Mouse (Mus musculus) kidney, adult 9 months (tissue): ENCODE measurements around the gene Rcan2.
A peak's percentile ranks its signal among the peaks of the same experiment; 100 is the strongest.

Experiments used
- DNase-seq: peaks from one replicate; pipeline ENCODE4 v3.0.0; 2022

Gene Rcan2

DNA sequence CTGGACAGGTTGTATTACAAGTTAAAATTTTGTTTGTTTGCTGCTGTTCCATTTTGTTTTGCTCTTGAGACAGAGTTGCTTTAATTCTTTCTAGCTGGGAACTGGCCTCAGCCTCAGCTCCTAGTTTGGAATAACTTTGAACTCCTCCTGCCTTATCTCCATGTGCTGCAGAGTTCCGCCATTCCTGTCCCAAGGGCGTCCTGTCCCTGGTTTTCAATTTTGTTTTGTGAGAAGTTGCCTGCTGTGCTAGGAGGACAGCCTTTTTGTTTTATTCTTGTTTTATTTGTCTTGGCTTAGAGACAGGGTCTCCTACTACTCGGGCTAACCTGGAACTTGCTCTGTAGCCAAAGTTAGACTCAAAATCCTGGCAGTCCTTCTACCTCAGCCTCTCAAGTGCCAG lies 26.1 kb downstream of the Rcan2 start:
- no peak for DNase-seq

DNA sequence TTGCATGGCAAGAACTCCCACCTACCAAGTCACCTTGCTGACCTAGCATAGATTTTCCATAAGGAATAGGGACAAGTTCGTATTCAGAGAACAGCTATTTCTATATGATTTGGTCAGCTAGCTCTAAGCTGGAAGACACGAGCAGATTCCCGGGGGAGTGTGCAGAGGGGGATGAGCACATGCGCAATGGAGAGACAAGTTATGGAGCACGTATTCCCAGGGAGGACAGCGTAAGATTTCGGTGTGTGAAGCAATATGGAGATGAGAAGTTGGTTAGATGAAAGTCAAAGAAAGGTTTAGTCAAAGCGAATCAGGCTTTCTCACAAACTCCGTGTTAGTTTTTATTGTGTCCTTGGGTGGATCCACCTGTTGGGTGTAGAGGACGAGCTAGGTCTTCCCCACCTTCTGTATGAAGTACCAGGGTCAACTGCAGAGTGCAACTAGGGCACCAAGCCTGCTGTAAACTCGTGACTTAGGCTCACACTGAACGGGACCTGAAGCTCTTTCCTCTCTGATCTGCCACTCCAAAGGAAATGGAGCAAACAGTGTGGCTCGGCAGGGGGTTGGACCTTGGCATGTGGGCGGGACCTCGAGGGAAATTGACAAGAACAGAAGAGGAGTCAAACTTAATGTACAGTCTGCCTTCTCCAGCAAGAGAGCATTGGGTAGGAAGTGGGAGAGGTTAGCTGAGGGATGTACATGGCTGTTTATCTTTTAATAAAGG lies 31.4 kb downstream of the Rcan2 start:
- DNase-seq, result peak; percentile 14

DNA sequence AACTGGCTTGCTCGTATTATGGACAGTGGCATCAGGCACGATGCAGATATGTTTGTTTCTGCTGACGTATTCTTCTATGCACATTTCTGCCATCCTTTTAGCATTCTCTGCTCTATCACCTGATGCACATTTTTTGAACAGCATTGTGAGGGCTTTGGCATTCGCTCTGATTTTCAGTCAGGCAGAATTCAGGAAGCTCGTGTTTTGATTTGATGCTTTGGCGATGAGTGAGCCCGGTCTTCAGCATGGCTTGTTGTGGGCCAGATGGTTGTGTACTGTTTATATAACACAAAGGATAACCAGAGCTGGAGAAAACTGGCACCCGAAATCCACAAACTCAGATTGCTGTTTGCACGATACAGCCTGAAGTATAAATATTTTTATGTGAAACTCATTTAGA lies 39.1 kb downstream of the Rcan2 start:
- no peak for DNase-seq

DNA sequence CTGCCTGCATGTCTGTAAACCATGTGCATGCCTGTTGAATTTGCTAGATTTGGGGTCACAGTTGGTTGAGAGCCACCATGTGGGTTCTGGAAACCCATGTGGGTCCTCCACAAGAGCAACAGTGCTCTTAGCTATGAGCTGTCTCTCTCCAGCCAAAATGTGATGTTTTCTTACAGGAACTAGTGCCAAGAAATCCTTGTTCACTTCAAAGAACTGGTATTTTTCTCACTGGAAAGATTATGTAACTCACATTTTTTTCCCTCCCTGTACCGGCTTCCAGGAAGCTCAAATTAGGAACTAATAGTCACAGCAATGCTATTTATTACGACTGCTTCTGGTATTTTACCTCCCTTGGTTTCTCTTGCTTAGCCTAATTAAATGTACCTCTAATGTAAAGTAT lies 45.6 kb downstream of the Rcan2 start:
- DNase-seq, result peak; percentile 23

DNA sequence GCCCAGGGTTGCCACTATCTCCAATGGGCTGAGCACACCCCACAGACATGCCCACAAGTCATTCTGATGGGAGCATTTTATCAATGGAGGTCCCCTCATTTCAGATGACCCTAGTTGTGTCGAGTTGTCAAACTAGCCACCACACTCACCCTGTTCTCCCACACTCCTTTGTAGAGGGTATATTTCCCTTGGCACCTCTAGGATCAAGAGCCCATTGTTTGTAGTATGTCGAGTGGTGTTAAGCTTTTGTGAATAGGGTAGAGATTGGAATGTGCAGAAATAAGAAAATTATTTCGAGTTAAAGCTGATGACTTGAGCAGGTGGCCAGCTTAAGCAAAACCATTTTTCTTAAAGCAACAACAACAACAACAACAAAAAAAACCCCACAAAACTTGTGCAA lies 47.8 kb downstream of the Rcan2 start:
- no peak for DNase-seq

DNA sequence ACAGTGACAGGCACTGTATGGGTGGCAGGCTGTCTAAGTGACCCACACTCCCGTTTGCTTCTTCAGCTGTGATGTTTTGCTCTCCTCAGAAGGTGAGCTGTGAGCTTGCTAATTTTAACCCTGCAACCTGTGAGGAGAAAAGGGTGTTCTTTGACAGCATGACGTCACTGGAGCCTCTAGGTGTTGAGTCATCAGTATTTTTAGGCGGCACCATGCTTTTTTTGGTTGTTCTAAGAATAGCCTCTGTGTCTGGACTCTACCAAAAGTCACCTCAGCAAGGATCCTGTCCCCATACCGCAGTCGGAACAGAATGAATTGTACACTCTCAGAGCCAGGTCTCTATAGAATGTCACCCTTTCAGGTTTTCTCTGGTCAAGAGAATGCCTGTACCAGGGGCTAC lies 54.0 kb downstream of the Rcan2 start:
- no peak for DNase-seq

DNA sequence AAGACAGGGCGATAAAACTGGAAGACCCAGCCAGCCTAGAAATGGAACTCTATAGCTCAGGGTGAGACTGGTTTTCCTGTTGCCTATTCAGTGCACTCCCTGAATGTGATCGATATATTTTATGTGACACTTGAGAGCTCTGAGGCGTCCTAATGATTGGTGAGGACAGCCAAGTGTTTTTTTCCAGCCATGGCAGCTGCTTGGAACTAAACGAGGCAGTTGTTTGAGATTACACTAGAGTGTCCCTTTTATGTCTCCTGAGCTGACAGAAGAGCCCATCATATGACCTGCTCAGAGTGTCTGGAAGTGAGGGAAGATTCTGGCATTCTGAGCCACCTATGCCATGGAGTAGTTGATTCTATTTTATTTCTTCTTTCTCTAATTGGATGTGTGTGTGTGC lies 54.9 kb downstream of the Rcan2 start:
- no peak for DNase-seq

DNA sequence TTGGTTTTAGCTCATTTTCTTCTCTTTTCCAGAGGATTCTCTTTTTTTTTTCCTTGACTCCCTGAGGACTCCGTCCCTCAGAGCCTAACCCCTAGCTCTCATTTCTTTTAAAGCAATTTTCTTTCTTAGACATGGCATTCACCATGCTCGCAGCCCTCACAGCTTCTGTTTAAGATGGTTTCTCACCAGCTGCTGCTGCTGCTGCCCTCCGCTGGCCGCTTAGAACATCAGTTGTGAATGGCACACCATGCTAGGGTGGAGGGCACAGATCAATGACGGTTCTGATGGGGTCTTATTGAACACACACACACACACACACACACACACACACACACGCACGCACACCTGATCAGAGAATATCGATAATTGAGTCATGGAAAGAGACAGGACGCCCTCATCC lies 67.7 kb downstream of the Rcan2 start:
- DNase-seq, result no peak

DNA sequence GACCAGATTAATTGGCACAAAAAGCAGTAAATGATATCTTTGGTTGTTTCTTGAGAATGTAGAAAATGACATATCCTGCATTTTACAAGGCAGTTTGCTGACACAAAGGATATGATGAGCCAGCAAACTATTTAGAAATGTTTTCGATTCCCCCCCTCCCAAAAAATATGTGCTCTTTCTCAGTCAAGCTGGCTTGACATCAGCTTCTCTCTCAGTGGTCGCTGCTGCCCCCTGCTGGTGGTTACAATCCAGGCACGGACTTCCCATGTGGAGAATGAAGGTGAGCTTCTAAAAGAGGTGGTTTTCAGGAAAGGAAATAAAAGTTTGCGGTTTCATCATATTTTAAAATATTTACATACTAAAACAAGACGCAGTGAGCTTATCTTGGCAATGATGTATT lies 68.5 kb downstream of the Rcan2 start:
- peak; percentile 66 for DNase-seq

DNA sequence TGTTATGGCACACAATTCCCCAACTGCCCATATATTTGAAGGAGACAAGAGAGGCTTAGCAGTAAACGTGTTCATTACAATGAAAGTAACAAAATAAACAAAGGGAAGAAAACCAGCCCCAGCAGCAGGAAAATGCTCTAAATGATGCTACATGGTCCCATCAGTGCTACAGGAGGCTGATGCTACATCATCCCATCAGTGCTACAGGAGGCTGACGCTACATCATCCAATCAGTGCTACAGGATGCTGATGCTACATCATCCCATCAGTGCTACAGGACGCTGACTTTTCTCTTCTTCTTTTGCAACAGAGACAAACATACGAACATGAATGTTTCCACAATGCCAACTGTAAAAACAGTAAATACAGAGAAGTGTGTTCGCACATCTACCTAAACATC lies 73.3 kb downstream of the Rcan2 start:
- DNase-seq, result no peak

DNA sequence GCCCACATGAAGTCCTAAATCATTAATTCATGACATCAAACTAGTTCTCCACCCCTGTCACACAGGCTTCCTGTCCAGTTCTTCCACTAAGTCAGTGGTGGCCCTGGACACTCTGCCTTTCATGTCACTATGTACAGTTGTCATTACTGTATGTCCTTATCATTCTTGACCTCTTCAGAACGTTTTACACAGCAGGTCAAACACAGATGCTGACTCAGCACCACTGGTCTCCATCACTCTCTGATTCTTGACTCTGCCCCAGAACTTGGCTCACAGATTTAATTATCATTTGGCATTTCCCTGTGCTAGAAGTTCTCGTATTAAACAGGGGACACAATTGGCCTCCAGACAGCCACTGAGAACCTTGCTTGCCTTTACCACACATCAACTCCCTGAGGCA lies 76.3 kb downstream of the Rcan2 start:
- DNase-seq, result no peak

DNA sequence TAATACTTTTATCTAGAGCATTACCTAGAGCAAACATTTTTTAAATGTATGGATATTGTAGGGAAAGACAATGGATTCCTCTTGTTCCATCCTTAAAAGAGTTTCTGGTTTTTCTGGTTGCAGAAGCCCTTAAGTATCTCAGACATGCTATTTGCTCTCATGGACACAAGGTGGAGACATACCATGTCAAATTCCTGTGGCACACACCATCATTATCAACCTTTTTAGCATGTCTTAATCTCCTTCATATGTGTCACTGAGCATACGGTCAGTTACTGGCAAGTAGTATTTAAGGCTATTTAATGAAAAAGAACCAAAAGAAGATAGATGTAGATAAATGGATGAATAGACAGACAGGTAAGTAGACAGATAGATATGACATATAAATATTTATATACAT lies 81.9 kb downstream of the Rcan2 start:
- DNase-seq, result peak; percentile 30

DNA sequence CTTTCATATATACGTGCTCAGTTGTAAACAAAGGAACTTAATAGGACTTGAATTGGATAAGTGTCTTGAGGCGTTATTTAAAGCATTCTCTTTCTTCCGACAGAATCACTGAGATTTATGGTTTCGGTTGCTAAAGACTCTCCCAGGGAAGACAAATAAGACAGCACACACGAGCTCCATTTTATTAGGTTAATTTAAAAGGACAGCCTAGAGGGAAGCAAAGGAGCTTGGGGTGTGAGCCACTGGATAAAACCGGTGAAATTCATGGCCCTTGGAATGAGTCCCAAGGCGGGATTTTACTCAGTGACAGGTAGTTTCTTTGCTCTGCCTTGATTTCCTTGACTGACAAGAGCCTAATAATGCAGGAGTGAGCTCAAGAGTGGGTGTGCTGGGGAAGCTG lies 85.1 kb downstream of the Rcan2 start:
- DNase-seq, result no peak

DNA sequence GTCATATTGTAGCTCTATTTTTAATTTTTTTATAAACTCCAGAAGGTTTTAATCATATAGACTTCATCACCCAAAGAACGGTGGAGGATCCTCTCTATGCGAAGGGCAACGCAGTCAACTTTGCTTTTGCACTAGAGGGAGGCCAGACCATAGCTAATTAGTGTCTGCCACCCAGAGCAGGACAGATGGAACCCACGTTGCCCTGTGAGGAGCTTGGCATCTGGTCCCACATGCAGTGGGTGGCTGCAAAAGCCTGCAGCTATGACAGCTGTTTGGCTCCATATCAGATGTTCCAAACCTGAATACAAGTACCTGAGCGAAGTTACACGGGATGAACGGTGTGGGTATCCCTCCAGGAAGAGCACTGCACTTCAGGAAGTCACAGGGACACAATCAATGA lies 86.8 kb downstream of the Rcan2 start:
- DNase-seq, result no peak

DNA sequence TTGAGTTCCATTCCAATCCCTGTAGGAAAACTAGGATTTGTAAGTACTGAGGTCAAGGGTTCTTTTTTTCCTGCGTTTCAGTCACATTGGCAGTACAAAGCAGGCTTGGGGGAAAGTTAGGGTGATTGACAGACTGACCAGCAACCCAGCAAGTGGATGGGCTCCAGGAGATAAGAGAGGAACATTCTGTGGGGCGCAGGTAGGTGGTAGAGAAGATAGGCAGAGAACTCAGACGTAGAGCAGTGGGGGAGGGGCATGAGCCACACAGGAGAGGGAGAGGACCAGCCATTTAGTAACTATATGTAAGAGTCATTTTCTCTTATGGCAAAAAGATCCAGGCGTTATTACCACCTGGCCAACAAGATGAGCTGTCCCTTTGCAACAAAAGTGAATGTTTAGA lies 96.2 kb downstream of the Rcan2 start:
- DNase-seq, result no peak

DNA sequence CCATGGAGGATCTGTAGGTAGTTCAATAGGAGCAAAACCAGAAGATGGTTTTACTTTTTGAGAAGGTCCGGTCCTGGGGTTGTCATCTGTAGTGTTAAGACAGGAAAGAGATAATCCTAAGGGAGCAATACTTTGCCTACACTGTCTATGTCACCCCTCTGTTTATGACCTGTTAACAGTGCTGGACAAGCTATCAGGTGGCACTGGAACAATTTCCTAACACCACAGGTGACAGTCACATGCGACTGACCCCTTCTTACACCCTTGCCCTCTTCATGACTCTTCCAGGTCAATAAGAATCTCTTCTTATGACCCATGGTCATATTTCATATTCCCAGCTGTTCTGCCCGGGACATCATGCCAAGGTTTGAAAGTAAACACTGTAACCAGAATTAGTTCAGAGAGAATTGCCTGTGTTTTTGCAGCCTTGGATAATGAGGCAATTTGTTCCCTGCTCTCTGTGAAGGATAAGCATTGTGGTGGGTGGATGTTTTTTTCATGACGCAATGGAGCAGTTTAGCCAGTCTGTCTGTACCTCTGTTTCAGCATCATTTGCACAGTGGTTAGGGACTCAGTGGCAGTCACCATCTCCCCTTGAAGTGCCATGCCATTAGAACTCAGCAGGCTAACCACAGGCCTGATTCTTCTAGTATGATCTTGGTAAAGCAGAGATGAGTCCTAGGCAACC lies 98.4 kb downstream of the Rcan2 start:
- no peak for DNase-seq

DNA sequence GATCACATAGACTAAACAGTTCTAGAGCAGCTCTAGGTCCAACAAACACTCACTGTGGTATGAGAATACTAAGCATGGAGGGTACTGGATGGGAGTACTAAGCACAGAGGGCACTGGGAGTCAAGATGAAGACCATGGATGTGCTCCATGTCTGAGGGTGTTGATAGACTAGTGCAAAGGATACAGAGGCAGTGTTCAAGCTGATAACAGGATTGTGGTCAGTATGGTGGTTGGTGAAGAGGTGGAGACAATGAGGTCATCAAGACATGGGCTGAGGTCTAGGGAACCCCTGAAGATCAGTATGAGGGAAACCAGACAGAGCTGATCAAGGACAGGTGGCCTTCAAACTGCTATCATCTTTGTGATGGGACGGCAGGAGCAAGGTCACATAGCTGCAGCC lies 99.0 kb downstream of the Rcan2 start:
- no peak for DNase-seq

DNA sequence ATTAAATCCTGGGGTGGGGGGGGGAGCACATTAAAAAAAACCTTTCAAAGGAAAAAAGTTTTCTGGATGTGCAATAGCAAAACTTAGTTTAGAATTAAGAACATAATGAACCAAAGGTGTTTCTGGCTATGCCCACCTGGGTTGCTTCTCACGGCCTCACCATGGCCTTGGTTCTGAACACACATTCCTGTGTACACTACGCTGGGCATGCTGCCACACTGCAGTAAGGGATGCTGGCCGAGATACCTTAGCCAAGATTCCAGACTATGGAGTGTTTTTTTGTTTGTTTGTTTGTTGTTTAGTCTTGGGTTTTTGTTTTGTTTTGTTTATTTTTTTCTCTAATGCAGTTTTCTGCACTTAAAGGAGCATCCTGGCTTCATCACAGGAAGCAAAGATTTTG lies 100.3 kb downstream of the Rcan2 start:
- DNase-seq, result no peak

DNA sequence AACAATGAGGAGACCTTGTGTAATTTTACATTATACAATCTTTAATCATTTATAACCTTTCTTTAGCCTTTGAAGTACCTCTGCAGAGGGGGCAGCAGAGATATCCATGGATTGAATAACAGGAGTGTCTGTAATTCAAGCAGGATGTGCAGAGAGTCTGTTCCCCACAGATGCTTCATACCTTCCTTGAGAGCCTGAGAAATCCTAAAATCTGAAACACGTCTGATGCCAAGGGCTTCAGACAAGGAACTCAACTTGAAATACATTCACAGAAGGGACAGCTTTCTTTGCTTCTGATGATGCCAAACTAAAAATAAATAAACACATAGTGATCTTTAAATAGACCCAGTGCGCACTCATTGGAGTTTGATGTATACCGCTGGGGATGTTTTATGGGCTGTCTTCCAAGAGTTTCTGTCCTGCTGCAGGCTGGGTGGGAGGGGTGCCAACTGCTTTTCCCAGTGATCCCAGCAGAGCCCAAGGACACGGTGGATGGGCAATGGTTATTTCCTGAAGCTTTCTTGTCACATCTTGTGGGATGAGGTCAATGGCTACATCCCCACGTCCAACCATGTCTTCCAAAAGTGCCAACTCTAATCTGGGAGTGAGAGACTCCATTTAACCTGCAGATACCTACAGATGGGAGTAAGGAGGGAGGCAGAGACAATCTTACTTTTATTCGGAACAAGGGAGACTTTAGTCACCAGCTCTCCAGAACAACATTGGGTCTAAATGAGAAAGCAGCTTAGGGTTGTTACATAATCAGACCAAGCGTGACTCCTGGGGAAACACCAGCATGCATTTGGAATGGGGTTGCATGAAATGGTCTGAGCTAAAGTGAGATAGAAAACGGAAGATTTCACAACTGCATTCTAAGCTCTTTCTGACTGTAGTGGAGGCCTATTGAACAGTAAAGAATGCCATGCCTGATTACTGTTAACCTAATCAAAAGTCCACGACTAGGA lies 102.9 kb downstream of the Rcan2 start:
- no peak for DNase-seq

DNA sequence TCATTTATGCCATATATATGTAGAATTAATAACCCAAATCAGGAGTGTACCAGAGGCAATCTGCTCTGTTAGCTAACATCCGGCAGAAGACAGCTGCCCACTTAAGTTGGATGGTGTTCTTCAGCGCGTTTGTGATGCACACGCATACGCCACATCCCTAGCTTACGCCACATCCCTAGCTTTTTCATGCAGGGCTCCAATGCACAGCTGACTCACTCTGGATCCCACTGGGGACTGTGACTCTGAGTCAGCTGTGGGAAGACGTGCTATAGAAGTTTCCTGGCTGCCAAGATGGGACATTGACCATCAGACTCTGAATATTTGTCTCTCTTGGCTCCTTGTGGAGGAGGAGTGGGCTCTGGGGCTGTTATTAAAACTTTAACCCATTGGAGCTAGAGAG lies 103.7 kb downstream of the Rcan2 start:
- DNase-seq, result no peak

DNA sequence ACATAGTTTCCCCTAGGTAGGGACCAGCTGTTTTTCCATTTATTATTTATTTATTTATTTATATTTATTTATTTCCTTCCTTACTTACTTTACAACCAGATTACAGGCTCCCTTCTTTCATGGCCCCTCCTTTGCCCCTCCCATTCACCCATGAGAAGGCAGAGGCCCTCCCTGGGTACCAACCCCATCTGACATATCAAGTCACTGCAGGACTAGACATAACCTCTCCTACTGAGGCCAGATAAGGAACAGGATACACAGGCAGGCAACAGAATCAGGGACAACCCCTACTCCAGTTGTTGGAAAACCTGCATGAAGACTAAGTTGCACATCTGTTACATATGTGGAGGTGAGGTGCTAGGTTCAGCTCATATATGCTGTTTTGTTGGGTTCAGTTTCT lies 105.6 kb downstream of the Rcan2 start:
- no peak for DNase-seq

DNA sequence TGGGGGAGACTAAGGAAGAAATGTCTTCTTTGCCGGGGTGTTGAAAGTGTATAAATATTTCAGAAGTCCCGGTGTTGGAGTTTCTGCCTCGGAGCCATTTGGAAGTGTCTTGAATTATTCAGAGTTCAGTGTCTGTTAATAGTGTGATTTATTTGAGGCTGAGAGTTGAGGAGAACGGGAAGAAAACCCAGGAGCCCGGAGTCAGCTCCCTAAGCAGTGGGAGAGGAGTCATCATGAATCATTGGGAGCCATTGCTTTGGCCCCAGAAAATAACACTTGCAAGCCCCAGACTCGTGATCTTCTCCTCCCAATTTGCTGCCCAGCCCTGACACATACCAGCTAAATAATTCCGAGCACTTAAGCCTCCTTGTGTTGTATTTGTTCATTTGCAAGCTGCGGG lies 115.0 kb downstream of the Rcan2 start:
- no peak for DNase-seq

DNA sequence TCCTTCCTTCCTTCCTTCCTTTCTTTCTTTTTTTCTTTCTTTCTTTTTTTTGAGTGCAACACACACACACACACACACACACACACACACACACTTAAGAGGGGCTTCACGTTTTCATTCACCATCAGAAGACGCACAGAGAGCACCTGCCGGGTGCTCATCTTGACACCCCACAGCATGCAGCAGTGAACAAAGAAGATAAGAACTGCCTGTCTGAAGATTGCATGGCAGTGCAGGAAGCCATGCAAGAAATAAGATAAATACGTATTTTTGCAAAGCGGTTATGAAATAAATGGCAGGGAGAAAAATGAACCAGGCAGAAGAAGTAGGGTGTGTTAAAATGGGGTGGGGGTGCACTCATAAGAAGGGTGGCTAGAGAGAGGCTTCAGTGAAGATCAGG lies 116.0 kb downstream of the Rcan2 start:
- DNase-seq, result no peak

DNA sequence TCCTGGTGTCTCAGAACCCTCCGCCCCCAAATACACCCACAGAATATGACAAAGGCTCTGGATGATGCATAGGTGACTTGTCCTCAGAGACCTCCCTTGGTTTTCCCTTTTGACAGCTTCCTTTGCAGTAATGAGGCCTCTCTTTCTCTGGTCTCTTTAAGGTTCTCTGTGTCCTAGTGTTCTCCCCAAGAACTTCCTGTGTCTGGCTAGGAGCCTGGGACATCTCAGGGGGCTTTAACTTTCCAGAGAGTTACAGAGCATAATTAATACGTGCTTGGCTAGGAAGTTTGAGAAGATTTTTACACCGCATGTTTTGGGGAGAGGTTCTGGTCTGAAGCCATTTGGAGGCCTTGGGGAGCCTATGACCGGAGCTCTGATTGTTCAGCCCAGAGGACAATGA lies 128.7 kb downstream of the Rcan2 start:
- no peak for DNase-seq
